In genomic region chr2:142611113-142611512, GRCm38 (mm10) we compare ENCODE assay signal across 7 mouse cellular contexts.
DNase-seq lines count a peak whose midpoint lies in the region; ATAC-seq lines count a peak whose summit lies in the region.

No protein-coding gene starts in this region.

- intact Hi-C loops in heart, postnatal 10 days (cut with DNase I): no loop called here

- peak; percentile 31 for DNase-seq in urinary bladder, postnatal 14 days (ENCODE audit: low spot score)
- no peak for DNase-seq in urinary bladder, adult 18-20 months (ENCODE audit: low spot score in 2 of 2)
- peak; percentile 12 to 25 for DNase-seq in heart, postnatal 10 days
- DNase-seq in layer of hippocampus, postnatal 36 days: peak; percentile 71 to 73
- peak; percentile 52 to 68 for DNase-seq in spleen, postnatal 4 days (ENCODE audit: low spot score in 2 of 2)

- ATAC-seq in cerebellum, adult (ENCODE audit: insufficient number of reproducible peaks, low FRiP score, low TSS enrichment): peak; percentile 80
- peak; percentile 97 for ATAC-seq in megakaryocyte, adult 5-6 weeks (ENCODE audit: poor library complexity, severe bottlenecking)

Comparison
In these comparisons a context has a peak if more than half of its experiments do, and no peak if none do; other contexts are left out.
1. DNase-seq: peak in urinary bladder, postnatal 14 days (single experiment), heart, postnatal 10 days (2 of 2), layer of hippocampus, postnatal 36 days (2 of 2) and spleen, postnatal 4 days (2 of 2); none in urinary bladder, adult 18-20 months (0 of 2).